Mouse (Mus musculus) thymus, adult 18-20 months (tissue): ENCODE measurements around the gene Ppcs.
A peak's percentile ranks its signal among the peaks of the same experiment; 100 is the strongest.

Source experiments
- DNase-seq, 2 experiments: peaks; one replicate each; pipeline ENCODE4 v3.0.0; 2022; ENCODE audit warnings: mixed read lengths in 2 of 2

Gene Ppcs

GRCm38 (mm10) chr4:119422294-119422964 is at the start of gene Ppcs, which contains the start of gene Zmynd12:
Ppcs (minus strand) TSS chr4:119422420.
Zmynd12 (plus strand) TSS chr4:119422814.
- DNase-seq, result peak; percentile 78 to 84

GRCm38 (mm10) chr4:119467720-119468380 is 45.6 kb upstream of the Ppcs start:
- no peak for DNase-seq

GRCm38 (mm10) chr4:119465841-119466240 is 43.6 kb upstream of the Ppcs start:
- no peak for DNase-seq

GRCm38 (mm10) chr4:119463756-119464419 is 41.7 kb upstream of the Ppcs start:
- DNase-seq, result peak; percentile 51 to 66

GRCm38 (mm10) chr4:119462858-119463755 is 40.9 kb upstream of the Ppcs start:
- peak; percentile 37 to 60 for DNase-seq

- DNase-seq, result no peak
Observed at GRCm38 (mm10) chr4:119462457-119462856, 40.2 kb upstream of the Ppcs start.

- no peak for DNase-seq
Observed at GRCm38 (mm10) chr4:119460728-119461141, 38.5 kb upstream of the Ppcs start.

- no peak for DNase-seq
Observed at GRCm38 (mm10) chr4:119460296-119460695, 38.1 kb upstream of the Ppcs start.

- no peak for DNase-seq
Observed at GRCm38 (mm10) chr4:119453533-119453932, 31.3 kb upstream of the Ppcs start.

GRCm38 (mm10) chr4:119453128-119453527 is 30.9 kb upstream of the Ppcs start:
- DNase-seq, result no peak

- no peak for DNase-seq
Observed at GRCm38 (mm10) chr4:119450436-119450835, 28.2 kb upstream of the Ppcs start.

GRCm38 (mm10) chr4:119447786-119448185 is 25.6 kb upstream of the Ppcs start:
- no peak for DNase-seq

- no peak for DNase-seq
Observed at GRCm38 (mm10) chr4:119447261-119447660, 25.0 kb upstream of the Ppcs start.

- no peak for DNase-seq
Observed at GRCm38 (mm10) chr4:119442539-119442938, 20.3 kb upstream of the Ppcs start.

- no peak for DNase-seq
Observed at GRCm38 (mm10) chr4:119441836-119442235, 19.6 kb upstream of the Ppcs start.

- no peak for DNase-seq
Observed at GRCm38 (mm10) chr4:119437936-119438335, 15.7 kb upstream of the Ppcs start.

GRCm38 (mm10) chr4:119430678-119431077 is 8.5 kb upstream of the Ppcs start:
- DNase-seq, result peak in 1 of 2 experiments; percentile 32

- no peak for DNase-seq
Observed at GRCm38 (mm10) chr4:119427680-119428079, 5.5 kb upstream of the Ppcs start.

- DNase-seq, result no peak
Observed at GRCm38 (mm10) chr4:119425601-119426000, 3.4 kb upstream of the Ppcs start.

- DNase-seq, result no peak
Observed at GRCm38 (mm10) chr4:119425077-119425476, 2.9 kb upstream of the Ppcs start.

- DNase-seq, result no peak
Observed at GRCm38 (mm10) chr4:119421921-119422293, 313 bp downstream of the Ppcs start.

- no peak for DNase-seq
Observed at GRCm38 (mm10) chr4:119421191-119421590, 1.0 kb downstream of the Ppcs start.

- DNase-seq, result no peak
Observed at GRCm38 (mm10) chr4:119417894-119418293, 4.3 kb downstream of the Ppcs start.
